Mouse (Mus musculus): Measurements from ENCODE around the gene Cacnb3. TPM values are rescaled to one million over a fixed set of nuclear protein-coding genes. Genes with fewer than 3 reads are reported as not detected.
"Not testable (repeated sequence)": the region's sequence is repeated elsewhere in the genome, so short reads cannot be mapped to it uniquely, and the experiment has no call there.

Gene Cacnb3
- 100 to 1,000 TPM; 163 to 193 (median 176) TPM for total RNA-seq (2022)

GRCm38 (mm10) chr15:98630540-98630939 is at the start of gene Cacnb3:
Cacnb3 (plus strand) TSS chr15:98630840.
- DNase-seq (ENCODE audit: low spot score in 2 of 2), result no peak

GRCm38 (mm10) chr15:98582410-98582809 is 48.2 kb upstream of the Cacnb3 start:
- peak in 1 of 2 experiments; percentile 44 for DNase-seq (ENCODE audit: low spot score in 2 of 2)

- no peak for DNase-seq (ENCODE audit: low spot score in 2 of 2)
Observed at GRCm38 (mm10) chr15:98582996-98583395, 47.6 kb upstream of the Cacnb3 start.

- DNase-seq (ENCODE audit: low spot score in 2 of 2), result no peak
Observed at GRCm38 (mm10) chr15:98585421-98585820, 45.2 kb upstream of the Cacnb3 start.

GRCm38 (mm10) chr15:98586141-98586540 is 44.5 kb upstream of the Cacnb3 start:
- DNase-seq (ENCODE audit: low spot score in 2 of 2), result not testable (repeated sequence)

- no peak for DNase-seq (ENCODE audit: low spot score in 2 of 2)
Observed at GRCm38 (mm10) chr15:98587751-98588150, 42.9 kb upstream of the Cacnb3 start.

GRCm38 (mm10) chr15:98589640-98590336 is 40.9 kb upstream of the Cacnb3 start:
- no peak for DNase-seq (ENCODE audit: low spot score in 2 of 2)

- no peak for DNase-seq (ENCODE audit: low spot score in 2 of 2)
Observed at GRCm38 (mm10) chr15:98591396-98591795, 39.2 kb upstream of the Cacnb3 start.

GRCm38 (mm10) chr15:98594193-98594592 is 36.4 kb upstream of the Cacnb3 start:
- peak; percentile 37 to 56 for DNase-seq (ENCODE audit: low spot score in 2 of 2)

GRCm38 (mm10) chr15:98595049-98595448 is 35.6 kb upstream of the Cacnb3 start:
- no peak for DNase-seq (ENCODE audit: low spot score in 2 of 2)

- DNase-seq (ENCODE audit: low spot score in 2 of 2), result no peak
Observed at GRCm38 (mm10) chr15:98596609-98597008, 34.0 kb upstream of the Cacnb3 start.

- DNase-seq (ENCODE audit: low spot score in 2 of 2), result no peak
Observed at GRCm38 (mm10) chr15:98600036-98600709, 30.5 kb upstream of the Cacnb3 start.

- DNase-seq (ENCODE audit: low spot score in 2 of 2), result no peak
Observed at GRCm38 (mm10) chr15:98601832-98602190, 28.8 kb upstream of the Cacnb3 start.

GRCm38 (mm10) chr15:98602191-98602881 is 28.3 kb upstream of the Cacnb3 start:
- DNase-seq (ENCODE audit: low spot score in 2 of 2), result no peak

- DNase-seq (ENCODE audit: low spot score in 2 of 2), result no peak
Observed at GRCm38 (mm10) chr15:98602921-98603458, 27.6 kb upstream of the Cacnb3 start.

- DNase-seq (ENCODE audit: low spot score in 2 of 2), result no peak
Observed at GRCm38 (mm10) chr15:98604041-98604575, 26.5 kb upstream of the Cacnb3 start.

GRCm38 (mm10) chr15:98606051-98606536 is 24.5 kb upstream of the Cacnb3 start:
- no peak for DNase-seq (ENCODE audit: low spot score in 2 of 2)

- no peak for DNase-seq (ENCODE audit: low spot score in 2 of 2)
Observed at GRCm38 (mm10) chr15:98606739-98607138, 23.9 kb upstream of the Cacnb3 start.

GRCm38 (mm10) chr15:98607557-98607956 is 23.1 kb upstream of the Cacnb3 start:
- no peak for DNase-seq (ENCODE audit: low spot score in 2 of 2)

GRCm38 (mm10) chr15:98608058-98608783 is 22.4 kb upstream of the Cacnb3 start:
- DNase-seq (ENCODE audit: low spot score in 2 of 2), result no peak

- no peak for DNase-seq (ENCODE audit: low spot score in 2 of 2)
Observed at GRCm38 (mm10) chr15:98608784-98609250, 21.8 kb upstream of the Cacnb3 start.
